Mouse (Mus musculus) adrenal gland, postnatal 10 days (tissue): ENCODE data around the gene Ifi27. TPM values are rescaled to one million over a fixed set of nuclear protein-coding genes. Genes with fewer than 3 reads are reported as not detected.
"Not testable (repeated sequence)": the region's sequence is repeated elsewhere in the genome, so short reads cannot be mapped to it uniquely, and the experiment has no call there.

Experiments used
- DNase-seq: peaks from one replicate; pipeline ENCODE4 v3.0.0; 2021; ENCODE audit warnings: mixed read lengths
- total RNA-seq, 2 experiments: library from RNA; stranded (reverse); gene quantifications; 2 replicates each; pipeline ENCODE4 v1.2.3; 2021

The Ifi27 gene
- total RNA-seq, 2 experiments from 2014 or later = 1,092 to 1,163 TPM

DNA sequence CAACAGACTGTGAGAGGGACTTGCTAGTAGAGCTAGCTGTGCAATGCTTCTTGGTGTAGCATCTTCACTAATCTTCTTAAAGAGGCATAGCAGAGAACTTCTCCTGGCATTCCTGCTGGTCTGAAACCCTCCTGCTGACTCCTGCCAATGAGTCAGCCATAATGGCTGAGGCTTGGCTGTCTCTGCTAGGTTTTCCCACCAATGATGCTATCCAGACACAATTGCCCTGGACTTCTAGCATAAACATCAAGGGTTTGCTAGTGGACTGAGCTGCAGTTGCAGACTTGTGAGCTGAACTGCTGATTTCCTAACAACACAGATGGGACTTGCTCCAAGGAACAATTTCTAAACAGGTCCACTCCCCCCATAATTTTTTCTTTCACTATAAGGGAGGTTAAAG, 19.4 kb downstream of the Ifi27 start:
- DNase-seq = peak; percentile 0

DNA sequence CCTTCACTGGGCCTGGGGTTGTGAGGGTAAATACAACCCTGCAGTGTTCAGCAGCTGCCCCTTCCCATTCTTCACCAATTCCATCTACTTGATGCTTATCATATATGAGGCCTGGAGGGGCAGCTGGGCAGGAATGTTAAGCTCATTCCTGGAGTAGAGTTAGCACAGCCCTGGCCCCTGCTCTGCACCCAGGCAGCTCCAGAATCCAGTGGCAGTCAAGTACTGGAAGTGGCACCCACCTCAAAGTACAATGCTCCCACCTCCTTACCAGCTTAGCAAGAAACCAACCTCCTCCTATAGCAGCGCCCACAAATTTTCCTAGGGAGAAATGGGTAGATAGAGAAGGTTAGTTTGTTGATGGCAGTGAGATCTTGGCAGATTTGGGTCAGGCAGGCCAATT, 22.7 kb downstream of the Ifi27 start:
- DNase-seq = not testable (repeated sequence)

DNA sequence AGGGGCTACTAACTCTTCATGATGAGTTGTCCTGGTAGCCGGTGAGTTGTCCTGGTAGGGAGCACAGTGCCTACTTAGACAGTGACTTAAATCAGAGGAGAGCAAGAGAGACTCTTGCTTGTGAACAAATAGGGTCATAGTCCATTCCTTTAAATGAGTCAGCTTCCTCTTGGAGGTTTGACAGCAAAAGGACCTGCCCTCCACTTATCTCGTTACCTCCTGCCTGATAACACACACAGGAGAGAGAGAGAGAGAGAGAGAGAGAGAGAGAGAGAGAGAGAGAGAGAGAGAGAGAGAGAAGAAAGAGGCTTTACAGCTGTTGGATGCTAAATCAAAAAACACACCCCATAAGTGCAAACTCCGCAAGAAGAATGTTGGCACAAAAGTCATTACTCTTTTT, 23.1 kb downstream of the Ifi27 start, which contains the start of gene Ifi27l2b:
Gene Ifi27l2b, minus strand, starts transcription at position 84 of the 400 bp plus-strand sequence.
- DNase-seq = no peak

DNA sequence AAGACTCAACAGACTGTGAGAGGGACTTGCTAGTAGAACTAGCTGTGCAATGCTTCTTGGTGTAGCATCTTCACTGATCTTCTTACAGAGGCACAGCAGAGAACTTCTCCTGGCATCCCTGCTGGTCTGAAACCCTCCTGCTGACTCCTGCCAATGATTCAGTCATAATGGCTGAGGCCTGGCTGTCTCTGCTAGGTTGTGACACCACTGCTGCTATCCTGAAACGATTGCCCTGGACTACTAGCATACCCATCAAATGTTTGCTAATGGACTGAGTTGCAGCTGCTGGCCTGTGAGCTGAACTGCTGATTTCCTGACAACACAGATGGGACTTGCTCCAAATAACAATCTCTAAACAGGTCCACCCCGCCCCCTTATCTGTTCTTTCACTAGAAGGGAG, 40.5 kb downstream of the Ifi27 start:
- DNase-seq = no peak

DNA sequence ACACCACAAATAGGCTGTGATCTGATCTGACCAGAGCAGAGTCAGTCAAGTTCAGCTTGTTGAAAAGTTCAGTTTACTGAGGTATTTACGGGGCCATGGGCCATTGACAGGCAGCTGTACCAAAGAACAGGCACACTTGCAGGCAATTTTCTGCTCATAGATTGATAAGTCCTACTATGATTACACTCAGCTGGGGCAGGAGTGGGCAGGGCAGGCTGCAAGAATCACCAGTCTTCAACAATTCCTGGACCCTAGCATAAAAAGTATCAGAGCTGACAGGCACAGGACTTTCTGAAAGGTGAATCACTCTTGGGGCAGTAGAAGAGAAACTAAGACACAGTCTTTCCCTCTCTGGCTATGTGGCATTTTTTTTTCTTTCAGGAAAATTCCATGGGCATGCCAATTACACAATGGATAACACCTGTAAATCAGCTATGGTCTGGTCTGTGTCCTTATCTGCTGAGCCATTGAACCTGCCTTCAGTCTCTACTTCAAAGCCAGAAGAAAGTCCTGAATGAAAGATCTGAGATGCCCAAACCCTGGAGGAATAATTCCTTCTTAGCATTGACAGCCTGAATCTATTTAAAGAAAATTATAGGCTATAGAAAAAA, 42.9 kb downstream of the Ifi27 start:
- no peak for DNase-seq

DNA sequence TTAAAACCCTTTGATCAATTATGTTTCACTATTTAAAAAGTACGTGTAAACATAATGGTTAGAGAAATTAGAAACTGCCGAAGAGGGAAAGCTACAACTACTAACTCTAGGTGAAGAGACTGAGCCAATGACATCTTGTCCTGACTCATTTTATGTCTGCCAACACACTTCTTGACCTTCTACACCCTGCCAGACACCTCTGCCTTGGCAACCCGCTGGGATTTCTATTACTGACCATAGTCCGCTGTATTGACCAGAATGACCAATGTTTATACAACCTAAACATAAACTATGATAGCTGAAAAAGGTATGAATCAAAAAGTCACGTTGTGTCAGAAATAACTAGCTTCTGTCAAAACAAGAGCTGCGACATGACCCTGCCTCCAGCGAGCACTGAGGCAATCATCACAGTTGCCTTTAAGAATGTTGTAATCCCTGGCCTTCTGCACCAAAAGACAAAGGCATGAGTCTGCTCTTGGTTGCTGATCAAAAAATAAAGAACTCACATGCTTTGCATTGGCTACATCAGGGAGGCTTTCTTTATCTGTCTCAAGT, 43.5 kb downstream of the Ifi27 start:
- no peak for DNase-seq

DNA sequence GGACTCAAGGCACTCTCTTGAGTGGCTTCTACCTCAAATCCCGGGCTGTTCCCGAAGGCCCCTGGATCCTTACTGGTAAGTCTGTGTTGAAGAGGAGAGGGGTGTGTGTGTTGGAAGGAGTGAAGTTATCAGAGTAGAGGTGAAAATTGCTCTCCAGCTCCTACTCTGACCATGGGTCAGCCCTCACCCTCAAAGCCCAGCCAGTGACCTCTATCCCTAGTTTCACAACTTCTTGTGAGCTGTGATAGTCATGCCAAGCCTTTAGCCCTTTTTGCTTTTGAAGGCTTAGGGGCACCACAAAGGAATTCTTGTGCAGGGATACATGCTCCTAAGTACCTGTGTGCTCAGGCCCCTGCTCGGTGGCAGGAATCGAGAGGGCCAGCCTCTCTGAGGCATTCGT, 47.7 kb downstream of the Ifi27 start:
- DNase-seq = peak; percentile 47

DNA sequence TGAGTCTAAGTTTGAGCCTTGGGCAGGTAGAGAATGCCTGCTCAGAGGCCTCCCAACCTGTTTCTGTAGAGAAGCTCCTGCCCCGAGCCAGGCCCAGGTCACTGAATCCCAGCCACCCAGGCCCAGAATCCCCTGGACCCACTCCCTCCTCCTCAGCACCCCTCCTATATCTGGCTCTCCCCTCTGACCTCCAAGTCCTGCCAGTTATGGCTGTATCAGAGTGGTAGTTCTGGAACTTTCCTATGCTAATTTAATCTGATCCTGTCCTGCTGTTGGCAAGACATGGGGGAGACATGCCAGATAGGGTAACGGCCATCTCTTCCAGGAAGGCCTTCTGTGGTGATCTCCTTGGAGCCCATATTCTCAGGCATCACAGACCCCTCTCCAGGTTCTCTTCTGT, 48.8 kb downstream of the Ifi27 start:
- peak; percentile 9 for DNase-seq

DNA sequence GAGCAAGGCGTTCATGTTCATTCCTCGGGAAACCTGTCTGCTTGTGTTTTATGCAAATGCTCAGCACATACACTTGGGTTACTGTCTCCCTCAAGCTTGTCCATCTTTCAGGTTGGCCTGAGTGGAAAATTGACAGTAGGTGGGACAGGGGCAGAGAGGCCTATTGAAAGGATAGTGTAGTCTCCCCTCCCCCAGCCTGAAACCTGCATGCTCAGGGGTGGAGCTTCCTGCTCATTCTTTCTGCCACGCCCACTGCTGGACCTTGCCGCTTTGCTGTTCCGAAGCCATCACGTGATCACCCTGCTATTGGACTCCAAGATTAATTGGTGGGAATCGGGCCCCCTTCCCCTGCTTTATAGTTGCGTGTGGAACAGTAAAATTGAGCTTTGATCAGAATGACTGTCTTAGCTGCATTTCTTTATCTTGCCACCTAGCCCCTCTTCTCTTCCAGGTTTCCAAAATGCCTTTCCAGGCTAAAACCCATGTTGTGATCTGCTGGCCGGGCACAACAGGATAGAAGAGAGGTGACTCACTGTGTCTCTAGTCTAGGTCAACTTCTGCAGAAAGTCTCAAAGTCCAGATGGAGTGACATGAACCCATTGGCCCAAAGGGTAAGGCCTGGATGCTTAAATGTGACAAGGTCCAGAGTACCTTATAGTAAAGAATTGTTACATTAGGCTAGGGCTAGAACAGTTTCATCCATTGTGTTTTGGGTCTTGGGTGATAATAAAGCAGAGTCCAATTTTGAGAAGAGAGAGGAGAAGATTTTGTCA, 50.4 kb downstream of the Ifi27 start:
- peak; percentile 4 for DNase-seq

DNA sequence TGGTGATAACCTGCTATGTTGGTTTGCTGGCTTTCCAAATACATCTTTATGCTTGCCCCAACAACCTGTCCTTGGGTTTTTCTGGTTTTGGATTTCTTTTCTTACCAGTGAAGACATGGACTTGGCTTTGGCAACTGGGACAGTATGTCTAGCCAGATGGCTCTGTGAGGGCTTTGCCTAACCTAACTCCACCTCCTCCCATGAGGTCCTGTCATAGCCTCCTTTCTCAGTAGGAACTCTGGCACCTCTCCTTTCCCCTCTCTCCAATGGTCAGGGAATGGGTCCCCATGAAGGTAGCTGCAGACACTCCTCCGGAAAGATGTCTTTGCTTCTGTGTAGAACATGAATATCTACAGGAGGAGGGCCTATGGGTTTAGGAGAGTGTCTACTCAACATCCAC, 52.7 kb downstream of the Ifi27 start:
- peak; percentile 58 for DNase-seq

DNA sequence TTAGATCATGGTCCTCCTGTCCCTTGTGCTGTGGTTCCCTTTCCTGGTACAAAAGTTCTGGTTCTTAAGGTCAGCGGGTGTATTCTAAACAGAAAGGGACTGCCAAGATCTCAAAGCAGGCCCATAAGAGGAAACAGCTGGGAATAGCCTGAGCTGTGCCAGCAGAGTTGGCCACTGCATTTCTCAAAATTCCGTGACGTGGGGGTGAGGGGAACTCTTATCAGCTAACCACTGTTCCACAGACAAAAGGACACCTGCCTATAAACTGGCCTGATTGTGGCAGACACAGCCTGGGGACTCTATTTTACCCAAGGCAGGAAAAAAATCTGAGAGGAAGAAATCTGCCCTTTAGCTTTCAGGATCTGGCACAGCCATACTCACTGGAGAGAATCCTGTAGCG, 53.3 kb downstream of the Ifi27 start:
- DNase-seq = peak; percentile 49

DNA sequence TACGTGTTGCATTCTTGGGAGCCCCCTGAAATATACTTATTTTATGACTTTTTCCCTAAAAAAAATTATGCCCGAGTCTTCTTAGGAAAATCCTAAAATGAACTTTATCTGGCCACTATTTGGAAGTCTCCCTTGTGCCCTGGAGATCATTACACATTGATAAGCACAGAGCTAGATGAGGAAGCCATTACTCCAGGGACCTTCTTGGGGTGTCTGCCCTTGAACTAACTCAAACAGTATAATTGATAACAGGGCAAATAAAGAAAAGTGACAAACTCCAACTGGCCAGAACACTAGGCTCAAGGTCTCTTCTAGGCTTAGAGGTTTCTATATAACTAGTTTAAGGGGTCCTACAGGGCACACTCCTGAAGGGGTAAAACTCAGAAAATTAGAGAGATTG, 53.7 kb downstream of the Ifi27 start:
- DNase-seq = no peak

Other genes starting within 250 kb of the Ifi27 start
- gene Prima1, start 192.1 kb upstream of the Ifi27 start, total RNA-seq = 1 to 10 TPM; 2.9 to 3.2 TPM
- gene Fam181a, start 123.2 kb upstream of the Ifi27 start, total RNA-seq = not detected
- gene Asb2, start 78.2 kb upstream of the Ifi27 start, total RNA-seq = 10 to 100 TPM in 1 of 2 experiments, 1 to 10 TPM in 1; 5.5 to 20.3 TPM
- 1 to 10 TPM; 3.6 to 4.4 TPM for gene Otub2, start 45.5 kb upstream of the Ifi27 start, total RNA-seq
- 1 to 10 TPM in 1 of 2 experiments, under 1 TPM in 1; 0.99 to 1.3 TPM for gene 9330161L09Rik, start 26.4 kb upstream of the Ifi27 start, total RNA-seq
- 10 to 100 TPM; 94.4 to 99.7 TPM for gene Ddx24, start 8.4 kb upstream of the Ifi27 start, total RNA-seq
- gene Ifi27l2a, start 9.5 kb downstream of the Ifi27 start, total RNA-seq = 10 to 100 TPM; 15.6 to 16.8 TPM
- not detected for gene Ifi27l2b, start 23.0 kb downstream of the Ifi27 start, total RNA-seq
- gene Ppp4r4, start 98.1 kb downstream of the Ifi27 start, total RNA-seq = 1 to 10 TPM; 2.3 to 3.2 TPM
- 10 to 100 TPM; 11.9 to 22.2 TPM for gene Serpina10, start 197.2 kb downstream of the Ifi27 start, total RNA-seq
- gene Serpina6, start 223.0 kb downstream of the Ifi27 start, total RNA-seq = 10 to 100 TPM; 12.2 to 21.7 TPM
- gene Serpina16, start 241.9 kb downstream of the Ifi27 start, total RNA-seq = not detected